Mouse (Mus musculus): ENCODE measurements around the gene Cpm. TPM values are rescaled to one million over a fixed set of nuclear protein-coding genes. Genes with fewer than 3 reads are reported as not detected.
A peak's percentile ranks its signal among the peaks of the same experiment; 100 is the strongest.

Gene Cpm
- total RNA-seq, 1 experiment from 2014 or later: 1.4 TPM

- no peak for ATAC-seq (replicated peaks in 1 of 2; ENCODE audit: insufficient read depth in 1 of 2, low FRiP score in 2 of 2, low TSS enrichment in 1 of 2, low read depth in 1 of 2, poor library complexity in 2 of 2, severe bottlenecking in 2 of 2)
Measured at GRCm38 (mm10) chr10:117659430-117659813, 30.1 kb downstream of the Cpm start.

GRCm38 (mm10) chr10:117659819-117660218 is 30.5 kb downstream of the Cpm start:
- peak; percentile 42 to 53; a peak in 2 of 4 replicates for ATAC-seq (replicated peaks in 1 of 2; ENCODE audit: insufficient read depth in 1 of 2, low FRiP score in 2 of 2, low TSS enrichment in 1 of 2, low read depth in 1 of 2, poor library complexity in 2 of 2, severe bottlenecking in 2 of 2)

- no peak for ATAC-seq (replicated peaks in 1 of 2; ENCODE audit: insufficient read depth in 1 of 2, low FRiP score in 2 of 2, low TSS enrichment in 1 of 2, low read depth in 1 of 2, poor library complexity in 2 of 2, severe bottlenecking in 2 of 2)
Measured at GRCm38 (mm10) chr10:117662316-117663055, 33.2 kb downstream of the Cpm start.

- no peak for ATAC-seq (replicated peaks in 1 of 2; ENCODE audit: insufficient read depth in 1 of 2, low FRiP score in 2 of 2, low TSS enrichment in 1 of 2, low read depth in 1 of 2, poor library complexity in 2 of 2, severe bottlenecking in 2 of 2)
Measured at GRCm38 (mm10) chr10:117663056-117663864, 34.0 kb downstream of the Cpm start.

- no peak for ATAC-seq (replicated peaks in 1 of 2; ENCODE audit: insufficient read depth in 1 of 2, low FRiP score in 2 of 2, low TSS enrichment in 1 of 2, low read depth in 1 of 2, poor library complexity in 2 of 2, severe bottlenecking in 2 of 2)
Measured at GRCm38 (mm10) chr10:117663865-117664200, 34.5 kb downstream of the Cpm start.

GRCm38 (mm10) chr10:117664208-117664925 is 35.1 kb downstream of the Cpm start:
- no peak for ATAC-seq (replicated peaks in 1 of 2; ENCODE audit: insufficient read depth in 1 of 2, low FRiP score in 2 of 2, low TSS enrichment in 1 of 2, low read depth in 1 of 2, poor library complexity in 2 of 2, severe bottlenecking in 2 of 2)

GRCm38 (mm10) chr10:117664926-117665209 is 35.6 kb downstream of the Cpm start:
- ATAC-seq (replicated peaks in 1 of 2; ENCODE audit: insufficient read depth in 1 of 2, low FRiP score in 2 of 2, low TSS enrichment in 1 of 2, low read depth in 1 of 2, poor library complexity in 2 of 2, severe bottlenecking in 2 of 2): no peak

GRCm38 (mm10) chr10:117665376-117666275 is 36.3 kb downstream of the Cpm start:
- ATAC-seq (replicated peaks in 1 of 2; ENCODE audit: insufficient read depth in 1 of 2, low FRiP score in 2 of 2, low TSS enrichment in 1 of 2, low read depth in 1 of 2, poor library complexity in 2 of 2, severe bottlenecking in 2 of 2): no peak

GRCm38 (mm10) chr10:117666361-117666760 is 37.1 kb downstream of the Cpm start:
- no peak for ATAC-seq (replicated peaks in 1 of 2; ENCODE audit: insufficient read depth in 1 of 2, low FRiP score in 2 of 2, low TSS enrichment in 1 of 2, low read depth in 1 of 2, poor library complexity in 2 of 2, severe bottlenecking in 2 of 2)

- ATAC-seq (replicated peaks in 1 of 2; ENCODE audit: insufficient read depth in 1 of 2, low FRiP score in 2 of 2, low TSS enrichment in 1 of 2, low read depth in 1 of 2, poor library complexity in 2 of 2, severe bottlenecking in 2 of 2): no peak
Measured at GRCm38 (mm10) chr10:117666947-117667630, 37.8 kb downstream of the Cpm start.

- ATAC-seq (replicated peaks in 1 of 2; ENCODE audit: insufficient read depth in 1 of 2, low FRiP score in 2 of 2, low TSS enrichment in 1 of 2, low read depth in 1 of 2, poor library complexity in 2 of 2, severe bottlenecking in 2 of 2): no peak
Measured at GRCm38 (mm10) chr10:117667663-117668507, 38.6 kb downstream of the Cpm start.

GRCm38 (mm10) chr10:117668546-117669300 is 39.4 kb downstream of the Cpm start:
- ATAC-seq (replicated peaks in 1 of 2; ENCODE audit: insufficient read depth in 1 of 2, low FRiP score in 2 of 2, low TSS enrichment in 1 of 2, low read depth in 1 of 2, poor library complexity in 2 of 2, severe bottlenecking in 2 of 2): no peak

GRCm38 (mm10) chr10:117669449-117670090 is 40.3 kb downstream of the Cpm start:
- ATAC-seq (replicated peaks in 1 of 2; ENCODE audit: insufficient read depth in 1 of 2, low FRiP score in 2 of 2, low TSS enrichment in 1 of 2, low read depth in 1 of 2, poor library complexity in 2 of 2, severe bottlenecking in 2 of 2): no peak

GRCm38 (mm10) chr10:117670092-117670491 is 40.8 kb downstream of the Cpm start:
- ATAC-seq (replicated peaks in 1 of 2; ENCODE audit: insufficient read depth in 1 of 2, low FRiP score in 2 of 2, low TSS enrichment in 1 of 2, low read depth in 1 of 2, poor library complexity in 2 of 2, severe bottlenecking in 2 of 2): no peak

GRCm38 (mm10) chr10:117670791-117671190 is 41.5 kb downstream of the Cpm start:
- ATAC-seq (replicated peaks in 1 of 2; ENCODE audit: insufficient read depth in 1 of 2, low FRiP score in 2 of 2, low TSS enrichment in 1 of 2, low read depth in 1 of 2, poor library complexity in 2 of 2, severe bottlenecking in 2 of 2): no peak

Measured in hematopoietic stem cell, adult 5-6 weeks (primary cell).